Comparison of ENCODE assay signal across 13 mouse cellular contexts in the genomic region with DNA sequence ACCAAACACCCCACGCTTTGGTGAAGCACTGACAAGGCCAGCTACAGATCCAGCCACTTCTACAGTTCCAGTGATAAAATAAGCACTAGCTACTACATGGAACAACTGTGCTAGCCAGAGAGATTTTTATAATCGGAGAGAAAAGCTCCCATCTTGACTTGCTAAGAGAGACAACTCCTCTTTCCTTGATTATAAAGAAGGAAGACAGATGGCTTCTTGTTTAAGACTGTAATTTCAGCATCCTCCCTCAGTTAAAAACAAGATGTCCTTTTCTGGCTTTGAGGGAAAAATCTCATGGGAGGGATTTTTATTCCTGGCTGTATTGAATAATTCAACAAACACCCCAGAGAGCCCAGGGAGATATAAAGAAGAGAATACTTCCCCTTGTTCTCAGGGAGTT. TPM values are rescaled to one million over a fixed set of nuclear protein-coding genes. Genes with fewer than 3 reads are reported as not detected.
A peak's percentile ranks its signal among the peaks of the same experiment; 100 is the strongest.
DNase-seq lines count a peak whose midpoint lies in the region; ATAC-seq and TF ChIP-seq lines count a peak whose summit lies in the region.
"Had no signal": no experiment of that assay in that cellular context is flagged by ENCODE, and none has a peak within 500 bp of the region (broad histone marks: within the 10 kb centered on the region; RNA-seq: fewer than 3 reads in every experiment).

No protein-coding gene starts in this region.

- no peaks in the 10 kb centered on the region for H3K9me3 ChIP-seq in limb, embryonic 12.5 days
- H3K9me3 ChIP-seq in limb, embryonic 10.5 days (replicated peaks) = no peaks in the 10 kb centered on the region

- H3K27me3 ChIP-seq in limb, embryonic 12.5 days = no peaks in the 10 kb centered on the region
- peaks cover 10% of the 10 kb centered on the region; the same call in 1 of the 2 replicates for H3K27me3 ChIP-seq in limb, embryonic 10.5 days (ENCODE audit: low read depth, poor library complexity, severe bottlenecking)
- H3K27me3 ChIP-seq in myocyte (ENCODE audit: control insufficient read depth, insufficient read depth, insufficient read length) = no peaks in the 10 kb centered on the region

- 73% methylated on average over 2 of the region's 2 CpGs for WGBS in limb, embryonic 12.5 days
- WGBS in limb, embryonic 10.5 days = 79% methylated on average over 2 of the region's 2 CpGs

- no peak for TF ChIP-seq POLR2A in myocyte (IDR thresholded peaks at IDR 0.05; ENCODE audit: insufficient read length, low read depth)

- peak overlapping the region; percentile 98 for H3K27ac ChIP-seq in gastrocnemius, adult 2 months
- H3K27ac ChIP-seq in limb, embryonic 12.5 days = peak overlapping the region; percentile 17; the same call in 1 of the 2 replicates
- no peak overlapping the region for H3K27ac ChIP-seq in limb, embryonic 10.5 days
- H3K27ac ChIP-seq: macrophage had no signal

- peaks cover 51% of the 10 kb centered on the region for H3K4me1 ChIP-seq in limb, embryonic 12.5 days (replicated peaks)
- peaks cover 56% of the 10 kb centered on the region for H3K4me1 ChIP-seq in limb, embryonic 10.5 days

- H3K9ac ChIP-seq in limb, embryonic 12.5 days (replicated peaks) = no peak overlapping the region

- TF ChIP-seq CTCF in gastrocnemius, adult 2 months (IDR thresholded peaks at IDR 0.05) = no peak

- H3K4me2 ChIP-seq in limb, embryonic 12.5 days = peak overlapping the region; percentile 2; the same call in 1 of the 2 replicates
- no peak overlapping the region for H3K4me2 ChIP-seq in myocyte (ENCODE audit: low read depth)

- intact Hi-C loops in gastrocnemius, adult 2 months (cut with DNase I) = no loop called here

- ATAC-seq in limb, embryonic 12.5 days (ENCODE audit: insufficient number of reproducible peaks, insufficient read depth, low FRiP score, low TSS enrichment, low read depth) = no peak

- H3K4me3 ChIP-seq in gastrocnemius, adult 2 months = no peak overlapping the region
- H3K4me3 ChIP-seq in limb, embryonic 12.5 days (replicated peaks) = no peak overlapping the region
- H3K4me3 ChIP-seq in limb, embryonic 10.5 days = no peak overlapping the region
- peak overlapping the region; percentile 39 for H3K4me3 ChIP-seq in myocyte

- peaks cover 22% of the 10 kb centered on the region for H3K79me2 ChIP-seq in myocyte (ENCODE audit: control insufficient read depth, insufficient read depth)

- DNase-seq in gastrocnemius, adult 2 months = no peak
- no peak for DNase-seq in gastrocnemius, postnatal 10 days
- DNase-seq in limb, embryonic 10.5 days (ENCODE audit: low spot score) = no peak
- DNase-seq in brain, adult 2 months (ENCODE audit: low read depth, low spot score) = peak; percentile 77
- DNase-seq in spleen, postnatal 10 days (ENCODE audit: low spot score in 2 of 2) = no peak
- DNase-seq in adrenal gland, postnatal 25 days = no peak
- DNase-seq: gastrocnemius, postnatal 36 days; kidney, adult 11 months; left cerebral cortex, postnatal 4 days; thymus, postnatal 4 days had no signal

- no peaks in the 10 kb centered on the region for H3K36me3 ChIP-seq in limb, embryonic 12.5 days
- no peaks in the 10 kb centered on the region for H3K36me3 ChIP-seq in limb, embryonic 10.5 days
- no peaks in the 10 kb centered on the region for H3K36me3 ChIP-seq in myocyte (ENCODE audit: control insufficient read depth, insufficient read depth)

- H3ac ChIP-seq in myocyte (ENCODE audit: control insufficient read depth, insufficient read length) = no peak overlapping the region

TF ChIP-seq in myocyte, 11 proteins besides CTCF, POLR2A, EP300 and RAD21:
- no peak for TF ChIP-seq TCF12 (IDR thresholded peaks at IDR 0.05; ENCODE audit: insufficient read depth, poor library complexity, severe bottlenecking)
- no peak for TF ChIP-seq CEBPB (IDR thresholded peaks at IDR 0.05; ENCODE audit: insufficient read depth, poor library complexity, severe bottlenecking)
- TF ChIP-seq REST (IDR thresholded peaks at IDR 0.05; ENCODE audit: insufficient read depth, insufficient read length) = no peak
- no peak for TF ChIP-seq POLR2AphosphoS2 (IDR thresholded peaks at IDR 0.05; ENCODE audit: insufficient read length, low read depth)
- no peak for TF ChIP-seq MAX (IDR thresholded peaks at IDR 0.05; ENCODE audit: low read depth)
- TF ChIP-seq USF1 (IDR thresholded peaks at IDR 0.05; ENCODE audit: low read depth) = no peak
- no peak for TF ChIP-seq TCF3 (IDR thresholded peaks at IDR 0.05; ENCODE audit: insufficient read length, low read depth)
- TF ChIP-seq SRF (IDR thresholded peaks at IDR 0.05; ENCODE audit: control insufficient read depth, insufficient read length, low read depth) = no peak
- TF ChIP-seq E2F4 (IDR thresholded peaks at IDR 0.05; ENCODE audit: insufficient read depth) = no peak
- TF ChIP-seq MYOD1 (IDR thresholded peaks at IDR 0.05; ENCODE audit: control insufficient read depth in 1 of 3, insufficient read length in 2 of 3, low read depth in 2 of 3) = no peak
- no peak for TF ChIP-seq MYOG (IDR thresholded peaks at IDR 0.05; ENCODE audit: control insufficient read depth in 1 of 3, insufficient read depth in 1 of 3, insufficient read length in 2 of 3, low read depth in 2 of 3)

RNA-seq across cellular contexts. Expression of a gene that starts 1.8 kb away (rescaled TPM):
- total RNA-seq in gastrocnemius, adult 2 months (2021) = 10 to 100 TPM; 15.8 to 17.7 TPM
- total RNA-seq in gastrocnemius, postnatal 10 days (2021) = 10 to 100 TPM; 34.6 to 39.2 TPM
- polyA plus RNA-seq in limb, embryonic 12.5 days (2016; fragmentation: Nextera tagmentation; extraction: Ambion mirVana) = 34.5 and 38.1 TPM in 2 replicates
- polyA plus RNA-seq in limb, embryonic 10.5 days (2016; fragmentation: Nextera tagmentation; extraction: Ambion mirVana) = 10.7 and 18.3 TPM in 2 replicates
- 43.7 TPM for polyA plus RNA-seq in myocyte (2012; fragmentation: generic; extraction: Trizol)
- 94.9 and 113 TPM in 2 replicates for total RNA-seq in adrenal gland, postnatal 25 days (2021)
